Mouse (Mus musculus) ES-Bruce4 (cell line): ENCODE data around the gene Arl13b.

ENCODE experiments used
- CTCF ChIP-seq: IDR thresholded peaks from one replicate; pipeline ENCODE4 v1.8.1; 2011; ENCODE audit warnings: low read depth, low read length
- EP300 ChIP-seq: IDR thresholded peaks from 2 replicates; pipeline ENCODE4 v1.6.1; 2011; ENCODE audit warnings: low read depth, low read length; ENCODE audit not compliant: insufficient read depth
- POLR2A ChIP-seq: IDR thresholded peaks from one replicate; pipeline ENCODE4 v1.8.1; 2011; ENCODE audit warnings: low read length; ENCODE audit not compliant: insufficient read depth

DNA sequence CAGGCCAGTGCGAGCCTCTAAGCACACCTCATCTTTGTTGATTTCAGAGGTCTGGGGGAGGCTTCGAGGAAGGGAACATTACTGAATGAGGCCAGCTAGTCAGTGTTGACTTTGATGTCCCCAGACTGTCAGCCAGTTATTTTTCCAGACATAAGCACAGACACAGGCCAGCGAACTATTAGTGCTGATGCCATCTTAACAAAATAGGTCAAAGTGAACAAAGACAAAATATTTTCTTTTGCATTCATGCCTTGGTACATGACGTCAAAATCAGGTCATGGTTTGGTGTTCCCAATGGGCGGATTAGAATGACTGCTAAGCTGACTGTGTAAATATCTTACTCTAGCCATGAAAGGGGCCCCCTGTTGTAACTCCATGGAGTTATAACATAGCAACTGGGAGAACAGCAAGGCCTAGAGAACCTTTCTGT, 25.9 kb upstream of the Arl13b start:
- TF ChIP-seq POLR2A: no peak
- no peak for TF ChIP-seq CTCF
- no peak for TF ChIP-seq EP300
